Mouse (Mus musculus): ENCODE measurements around the gene Gm5136. TPM values are rescaled to one million over a fixed set of nuclear protein-coding genes. Genes with fewer than 3 reads are reported as not detected.

Gene Gm5136
- total RNA-seq (2021) = not detected in 2 replicates
- long read RNA-seq = 0 reads

DNA sequence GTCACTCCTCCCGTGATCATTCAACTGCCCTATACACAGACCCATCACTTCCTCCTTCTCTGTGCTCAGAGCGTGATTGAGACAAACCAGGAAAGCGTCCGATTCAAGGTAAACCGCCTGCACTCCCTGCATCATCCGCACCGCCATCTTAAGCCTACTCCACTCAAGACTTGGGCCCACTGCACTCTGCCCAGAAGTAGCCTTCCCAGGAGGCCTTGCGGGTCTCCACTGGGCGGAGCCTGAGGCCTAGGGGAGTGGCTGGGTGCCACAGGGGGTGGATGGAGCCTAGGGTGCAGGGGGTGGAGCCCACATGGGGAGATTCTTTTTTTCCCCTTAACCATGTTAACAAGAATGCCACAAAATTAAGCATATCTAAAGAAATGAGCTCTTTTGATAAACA, at the start of gene Gm5136:
Gene Gm5136 (minus strand): TSS at position 215 of the 400 bp plus-strand sequence.
- DNase-seq = no peak

DNA sequence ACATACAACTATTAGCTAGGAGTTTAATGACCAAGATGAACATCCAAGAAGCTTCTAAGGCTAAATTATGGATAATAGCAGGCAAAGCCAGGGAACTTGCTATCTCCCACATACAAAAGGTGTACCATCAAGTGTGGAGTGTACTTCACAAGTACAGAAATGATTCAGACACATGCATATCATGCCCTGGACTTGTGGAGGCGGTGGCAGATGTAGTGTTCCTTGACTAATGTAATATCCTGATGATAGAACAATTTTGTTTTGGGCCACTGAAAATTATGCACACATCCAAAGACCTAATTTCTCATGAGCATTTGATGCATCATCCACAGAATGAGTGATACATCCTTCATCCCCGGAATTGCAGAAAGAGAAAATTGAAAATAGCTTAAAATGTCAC, 43.8 kb upstream of the Gm5136 start:
- DNase-seq = no peak

DNA sequence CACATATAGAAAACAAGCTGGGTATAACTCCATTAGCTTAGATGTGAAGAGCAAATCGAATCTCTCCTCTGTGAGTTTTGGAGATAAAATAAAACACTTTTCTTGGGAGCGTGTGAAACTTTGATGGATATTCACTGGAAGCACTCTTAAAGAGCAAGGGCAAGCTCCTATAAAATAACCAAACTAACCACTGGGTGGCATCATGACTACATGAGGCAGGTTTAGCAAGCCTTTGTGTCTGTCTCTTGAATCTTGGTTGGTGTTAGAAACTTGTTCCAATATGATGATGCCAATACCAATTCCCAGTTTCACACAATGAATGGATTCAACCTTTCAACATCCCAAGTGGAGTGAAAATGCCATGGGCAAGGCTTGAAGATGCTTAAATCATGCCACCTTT, 34.0 kb upstream of the Gm5136 start:
- no peak for DNase-seq

DNA sequence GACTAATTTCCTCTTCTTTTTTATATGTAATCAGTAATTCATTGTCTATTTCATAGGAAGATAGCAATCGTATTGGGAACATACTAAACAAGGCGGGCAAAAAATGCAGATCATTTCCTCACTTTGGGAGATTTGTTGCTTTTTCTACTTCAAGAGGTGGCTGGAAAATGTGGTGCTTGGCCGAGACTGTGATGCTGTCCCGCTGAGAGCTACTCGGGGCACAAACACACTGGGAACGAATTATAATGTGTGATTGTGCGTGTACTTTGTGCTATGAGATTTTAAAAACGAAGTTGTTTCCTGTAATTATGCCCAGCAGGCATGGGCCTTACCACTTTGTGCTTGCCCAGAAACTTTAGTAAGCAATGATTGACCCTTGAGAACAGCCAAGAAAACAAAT, 29.0 kb upstream of the Gm5136 start:
- DNase-seq = no peak

DNA sequence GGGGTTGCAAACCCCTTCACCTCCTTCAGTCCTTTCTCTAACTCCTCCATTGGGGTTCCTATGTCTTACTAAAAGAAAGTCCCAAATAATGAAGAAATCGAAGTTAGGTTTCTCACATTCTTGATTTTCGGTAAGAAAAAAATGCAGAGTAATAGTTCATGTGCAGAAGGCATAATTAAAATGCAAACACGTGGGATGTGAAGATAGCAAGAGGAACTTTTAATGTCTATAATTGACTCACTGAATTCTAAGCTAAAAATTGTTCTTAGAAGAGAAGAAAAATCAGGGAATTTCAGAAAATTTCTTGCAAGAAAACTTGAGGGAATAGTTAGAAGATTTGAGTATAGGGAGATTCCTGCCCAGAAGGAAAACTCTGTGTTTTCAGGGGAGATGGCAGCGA, 26.4 kb upstream of the Gm5136 start:
- no peak for DNase-seq

DNA sequence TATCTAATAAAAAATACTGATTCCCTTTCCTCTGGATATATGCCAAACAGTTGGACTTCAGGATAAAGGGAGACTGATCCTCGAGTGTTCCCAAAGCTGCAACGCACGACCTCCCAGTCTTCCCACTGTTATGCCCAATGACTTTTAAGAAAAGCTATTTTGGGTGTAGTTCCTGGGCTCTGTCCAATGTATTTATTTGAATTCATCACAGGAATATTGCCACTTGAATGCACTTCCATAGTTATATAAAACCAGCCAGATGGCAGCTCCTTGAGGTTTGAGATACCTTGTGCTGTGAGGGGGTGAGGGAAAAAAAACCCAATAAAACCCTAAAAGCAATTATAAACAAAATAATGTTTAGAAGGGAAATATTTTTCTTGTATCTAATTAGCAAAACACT, 24.9 kb upstream of the Gm5136 start:
- DNase-seq = no peak

DNA sequence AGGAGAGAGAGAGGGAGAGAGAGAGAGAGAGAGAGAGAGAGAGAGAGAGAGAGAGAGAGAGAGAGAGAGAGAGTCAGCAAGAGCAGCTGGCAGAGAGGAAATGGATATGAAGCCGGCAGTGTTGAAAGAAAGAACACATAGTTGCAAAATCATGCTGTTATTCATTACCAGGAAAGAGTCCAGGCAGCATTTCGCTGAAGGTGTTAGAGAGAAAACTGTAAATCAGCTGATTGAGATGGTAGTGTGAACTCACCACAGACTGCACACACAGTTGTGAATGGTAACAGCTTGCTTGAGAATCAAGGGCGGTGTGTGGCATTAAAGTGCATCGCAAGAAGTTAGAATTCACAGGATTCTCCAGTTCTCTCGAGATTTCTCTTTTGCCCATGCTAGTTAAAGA, 10.6 kb upstream of the Gm5136 start:
- no peak for DNase-seq

DNA sequence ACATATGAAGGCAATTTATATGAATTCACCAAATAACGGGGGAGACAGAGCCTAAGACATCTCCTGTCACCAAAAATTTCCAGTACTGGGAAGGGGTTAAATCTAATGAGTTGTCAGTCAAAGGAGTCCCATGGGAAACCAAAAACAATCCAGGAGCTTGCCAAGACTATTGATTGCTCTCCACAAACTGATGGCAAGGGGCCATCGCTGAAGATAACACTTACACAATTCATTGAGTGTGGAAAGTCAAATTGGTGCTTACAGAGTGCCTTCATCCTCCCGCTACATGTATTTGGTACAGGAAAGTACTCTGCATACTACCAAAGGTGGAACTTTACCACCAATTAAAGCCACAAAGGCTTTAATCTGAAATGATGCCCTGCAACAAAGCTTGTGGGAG, 5.7 kb upstream of the Gm5136 start:
- no peak for DNase-seq

DNA sequence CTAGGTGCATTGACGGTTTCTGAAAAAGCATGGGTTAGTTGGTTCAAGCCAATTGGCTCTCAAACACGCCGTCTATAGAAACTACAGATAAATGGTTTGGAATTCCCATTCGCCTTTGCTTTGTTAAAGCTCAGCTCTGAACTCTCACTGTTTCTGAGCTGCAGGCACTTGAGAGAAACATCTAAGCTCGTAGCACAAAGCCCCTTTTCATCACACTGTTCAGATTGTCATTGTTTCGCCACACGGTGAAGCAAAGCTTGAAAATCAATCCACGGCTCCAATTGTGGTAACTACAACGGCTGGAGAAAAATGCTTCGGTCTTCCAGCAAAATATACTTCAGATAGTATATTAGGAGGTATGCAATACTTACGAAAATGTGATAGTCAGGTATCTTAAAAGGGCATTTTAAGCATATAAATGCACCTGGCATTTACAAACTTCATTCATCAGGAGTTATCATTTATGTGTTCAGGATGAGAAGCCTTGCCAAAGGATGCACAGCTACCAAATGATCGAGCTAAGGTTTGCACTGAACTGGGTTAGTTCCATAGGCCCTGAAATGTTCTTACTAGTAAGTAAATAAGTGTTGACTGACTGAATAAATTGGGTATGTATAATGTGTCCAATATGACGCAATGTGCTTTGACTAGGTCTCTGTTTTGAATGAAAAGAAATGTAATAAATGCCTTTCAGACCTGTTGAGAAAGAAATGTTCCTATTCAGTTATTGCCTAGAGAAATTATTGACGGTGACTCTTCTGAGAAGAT, 1.6 kb upstream of the Gm5136 start:
- no peak for DNase-seq

DNA sequence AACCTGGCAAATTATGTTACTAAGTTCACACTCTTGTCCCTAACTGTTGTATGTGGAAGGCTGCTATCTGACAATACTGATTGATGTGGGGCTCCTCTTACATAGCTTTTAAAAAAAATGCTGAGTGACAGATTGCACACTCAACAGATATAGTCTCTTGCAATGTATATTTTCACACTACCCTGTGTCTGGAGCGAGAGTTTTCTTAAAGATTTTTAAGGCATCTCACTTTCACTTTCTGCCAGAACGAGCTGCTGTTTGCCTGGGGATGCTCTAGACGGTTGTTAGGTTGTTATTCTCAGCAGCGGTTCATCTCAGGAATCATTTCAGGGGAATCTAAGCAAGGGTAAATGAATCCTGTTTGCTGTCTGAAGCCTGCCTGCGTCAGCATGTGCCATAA, 2.9 kb downstream of the Gm5136 start:
- DNase-seq = no peak

DNA sequence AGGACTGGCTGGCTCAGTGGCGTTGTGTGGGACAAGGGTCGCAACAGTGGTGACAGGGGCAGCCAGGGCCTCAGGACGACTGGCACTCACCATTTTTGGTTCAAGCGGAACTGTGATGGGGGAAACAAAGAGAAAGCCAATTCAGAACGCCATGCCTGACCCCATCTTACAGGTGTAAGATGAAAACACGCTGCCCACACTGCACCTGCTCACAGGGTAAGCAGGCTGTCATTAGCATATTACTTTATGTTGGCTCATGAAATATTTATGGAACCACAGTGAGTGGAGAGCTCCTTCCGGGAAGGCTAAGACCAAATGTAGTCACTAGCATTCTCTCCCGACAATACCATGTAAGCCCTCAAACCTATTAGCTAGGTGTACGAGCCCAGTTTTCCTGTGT, 9.0 kb downstream of the Gm5136 start:
- no peak for DNase-seq

DNA sequence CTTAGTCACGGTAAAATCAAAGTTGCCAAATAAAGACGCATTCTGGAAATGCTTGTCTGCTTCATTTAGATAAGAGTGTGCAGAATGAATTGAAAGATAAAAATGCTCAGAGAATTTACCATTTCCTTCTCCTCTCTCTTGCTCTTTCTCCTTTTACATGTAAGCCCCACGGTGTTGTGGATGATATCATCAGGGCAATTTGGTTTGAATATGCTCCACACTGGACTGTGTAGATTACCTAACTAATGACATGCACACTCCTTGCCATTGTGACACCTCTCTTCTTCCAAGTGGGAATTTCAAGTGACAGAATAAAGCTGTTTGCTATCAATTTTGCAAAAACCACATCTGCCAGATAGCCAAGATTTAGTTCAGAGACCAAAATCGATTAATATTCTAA, 13.3 kb downstream of the Gm5136 start:
- no peak for DNase-seq

DNA sequence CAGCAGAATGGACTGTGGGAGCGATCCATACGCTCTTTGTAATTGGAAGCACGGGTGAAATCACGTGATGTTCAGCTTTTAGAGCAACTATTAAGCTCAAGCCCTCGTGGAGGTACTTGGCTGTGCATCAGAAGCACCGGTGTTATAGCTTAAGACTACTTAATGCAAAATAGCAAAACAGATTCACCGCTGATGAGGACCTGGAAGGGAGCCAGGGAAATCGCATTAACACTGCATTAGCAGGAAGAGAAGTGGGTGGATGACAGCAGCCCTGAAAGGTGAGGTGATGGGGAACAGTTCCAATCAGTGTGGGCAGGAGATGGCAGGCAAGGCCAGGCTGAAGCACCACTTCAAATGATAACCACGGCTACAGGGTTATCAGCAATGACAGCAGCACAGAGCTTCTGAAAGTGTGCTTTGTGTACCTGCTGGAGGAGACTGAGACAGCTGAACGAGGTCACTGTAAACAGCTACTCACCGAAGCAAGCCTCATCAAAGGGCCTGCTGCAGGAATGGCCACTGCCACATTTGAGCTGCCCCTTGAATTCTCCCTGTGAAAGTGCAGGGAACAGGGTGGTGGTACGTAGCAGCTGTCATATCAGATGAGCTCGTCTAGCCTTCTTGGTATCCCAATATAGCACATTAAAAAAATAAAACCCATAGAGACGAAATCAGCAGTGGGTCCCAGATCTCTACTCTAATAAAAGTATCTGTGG, 20.1 kb downstream of the Gm5136 start:
- DNase-seq = no peak

DNA sequence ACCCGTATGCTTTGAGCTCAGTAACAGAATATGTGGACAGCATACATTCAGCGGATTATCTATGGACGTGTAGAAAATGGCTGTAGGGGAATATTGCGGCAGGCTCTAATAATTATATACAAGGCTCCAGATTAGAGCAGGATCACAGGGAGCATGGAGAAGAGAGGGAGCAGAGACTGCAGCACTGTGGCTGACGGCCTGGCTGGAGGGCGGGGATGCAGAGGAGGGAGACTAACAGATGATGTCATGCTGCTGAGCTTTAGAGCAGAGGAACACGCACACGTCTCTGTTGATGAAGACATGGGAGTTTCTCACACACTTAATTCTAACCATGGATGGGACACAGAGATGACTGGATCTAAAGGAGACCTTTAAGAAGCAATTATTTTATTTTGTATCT, 22.9 kb downstream of the Gm5136 start:
- no peak for DNase-seq

DNA sequence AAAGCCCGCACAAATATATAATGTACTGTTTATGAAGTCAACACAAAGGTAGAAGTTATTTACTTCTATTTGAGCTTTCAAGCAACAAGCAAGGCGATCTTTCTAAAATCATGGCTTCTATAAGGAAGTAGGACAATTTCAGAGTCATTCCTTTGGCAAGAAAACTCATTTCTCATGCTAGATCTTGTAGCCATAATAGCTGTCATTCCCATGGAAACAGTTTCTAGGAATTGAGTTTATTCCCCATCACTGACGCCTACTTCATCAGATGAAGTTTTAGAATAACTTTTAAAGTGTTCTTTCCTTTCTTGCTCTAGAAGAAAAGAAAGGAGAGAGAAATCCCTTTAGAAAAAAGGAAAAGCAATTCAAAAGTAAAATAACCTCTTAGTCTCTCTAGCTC, 31.0 kb downstream of the Gm5136 start:
- DNase-seq = no peak

DNA sequence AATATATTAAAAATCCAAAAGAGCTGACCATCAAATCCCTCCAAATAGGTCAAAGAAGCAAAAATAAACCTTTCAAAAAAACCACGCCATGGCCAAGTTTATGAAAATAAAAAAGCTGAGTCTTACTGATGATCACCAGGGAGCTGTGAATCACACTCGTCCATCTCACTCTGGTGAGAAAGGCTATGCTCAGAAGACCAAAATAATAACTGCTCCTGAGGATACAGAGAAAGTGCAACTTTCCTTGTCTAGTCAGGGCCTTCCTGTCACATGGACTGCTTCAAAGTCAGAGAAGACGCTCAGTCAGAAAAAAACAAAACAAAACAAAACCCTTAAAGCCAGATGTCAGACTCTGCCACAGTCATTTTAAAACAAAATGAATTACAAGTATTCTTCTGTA, 39.7 kb downstream of the Gm5136 start:
- no peak for DNase-seq

DNA sequence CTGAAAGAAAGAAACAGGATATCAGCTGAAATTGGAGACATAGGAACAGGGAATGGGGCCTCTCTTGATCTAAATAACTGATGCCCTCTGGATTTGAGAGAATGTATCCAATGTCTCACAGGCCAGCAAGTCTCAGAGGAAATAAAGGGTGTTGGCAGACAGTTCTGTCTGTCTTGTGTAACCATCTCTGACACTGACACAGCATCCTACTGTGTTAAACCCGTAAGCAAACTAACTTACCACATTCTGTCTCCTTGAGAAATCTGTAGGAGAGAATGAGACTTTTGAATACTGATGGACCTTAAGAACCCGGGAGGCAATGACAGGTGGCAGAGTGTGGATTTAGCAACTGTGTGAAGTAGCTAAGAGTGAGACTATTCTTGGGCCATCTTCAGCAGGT, 41.7 kb downstream of the Gm5136 start:
- no peak for DNase-seq

DNA sequence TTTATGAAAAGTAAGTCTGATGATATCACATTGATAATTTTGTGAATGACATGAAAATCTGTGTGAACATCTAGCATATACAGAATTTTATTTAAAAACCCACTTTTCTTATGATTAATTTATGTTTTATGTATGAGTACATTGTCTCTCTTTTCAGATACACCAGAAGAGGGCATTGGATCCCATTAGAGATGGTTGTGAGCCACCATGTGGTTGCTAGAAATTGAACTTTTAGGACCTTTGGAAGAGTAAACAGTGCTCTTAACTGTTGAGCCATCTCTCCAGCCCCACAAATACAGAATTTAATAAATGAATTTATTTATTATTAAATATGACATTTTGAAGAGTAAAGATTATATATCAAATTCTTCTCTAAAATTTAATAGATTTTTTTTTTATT, 42.3 kb downstream of the Gm5136 start:
- no peak for DNase-seq

DNA sequence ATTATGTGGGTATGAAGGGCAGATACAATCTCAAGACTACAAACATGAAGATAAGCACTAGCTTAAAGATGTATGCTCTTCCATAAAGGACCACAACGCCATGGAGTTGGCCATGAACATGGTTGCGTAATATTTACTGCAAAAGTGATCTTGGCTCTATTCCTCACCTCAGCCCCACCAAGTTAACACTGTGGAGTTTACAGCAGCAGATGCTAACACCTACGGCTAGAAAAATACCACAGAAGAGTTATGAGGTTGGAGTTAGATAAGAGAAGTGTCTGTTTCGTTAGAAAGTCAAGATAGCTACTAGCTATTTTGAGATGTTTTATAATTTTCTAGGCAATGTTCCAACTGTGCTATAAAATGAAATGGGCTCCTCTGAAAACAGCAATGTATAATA, 43.1 kb downstream of the Gm5136 start:
- no peak for DNase-seq

DNA sequence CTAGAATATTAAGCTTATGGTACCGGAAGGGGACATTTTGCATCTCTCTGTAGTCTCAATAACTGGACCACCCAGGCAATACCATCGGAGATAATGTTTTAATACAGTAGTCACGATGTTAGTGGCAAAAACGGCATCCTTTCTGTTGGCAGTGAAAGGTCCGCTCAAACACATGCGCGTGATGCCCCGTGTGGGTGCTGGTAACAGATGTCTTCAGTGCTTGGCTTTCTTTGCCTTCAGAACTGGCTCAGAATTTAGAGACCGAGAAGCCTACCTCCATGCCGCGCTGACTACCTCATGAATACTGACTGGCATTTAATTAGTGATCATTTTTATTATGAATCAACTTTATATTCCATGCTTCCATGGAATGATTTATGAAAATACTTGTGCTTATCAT, 44.9 kb downstream of the Gm5136 start:
- DNase-seq = no peak

DNA sequence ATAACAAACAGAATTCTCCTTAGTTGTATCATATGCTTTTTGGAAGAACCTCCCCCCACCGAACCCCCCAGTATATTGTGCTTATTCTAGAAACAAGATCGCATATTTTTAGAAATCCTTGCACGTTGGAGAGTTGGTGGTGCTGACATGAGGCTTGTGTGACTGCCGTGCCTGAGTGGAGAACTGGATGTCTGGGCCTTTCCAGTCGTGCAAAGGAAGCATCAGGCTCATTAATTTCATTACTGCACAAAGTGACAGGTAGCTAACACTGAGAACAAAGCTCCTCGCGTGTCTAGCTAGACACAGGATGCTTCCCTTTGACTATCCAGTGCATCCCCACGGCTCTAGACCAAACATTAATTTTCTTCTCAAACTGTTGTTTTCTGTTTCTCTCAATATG, 47.1 kb downstream of the Gm5136 start:
- DNase-seq = no peak

DNA sequence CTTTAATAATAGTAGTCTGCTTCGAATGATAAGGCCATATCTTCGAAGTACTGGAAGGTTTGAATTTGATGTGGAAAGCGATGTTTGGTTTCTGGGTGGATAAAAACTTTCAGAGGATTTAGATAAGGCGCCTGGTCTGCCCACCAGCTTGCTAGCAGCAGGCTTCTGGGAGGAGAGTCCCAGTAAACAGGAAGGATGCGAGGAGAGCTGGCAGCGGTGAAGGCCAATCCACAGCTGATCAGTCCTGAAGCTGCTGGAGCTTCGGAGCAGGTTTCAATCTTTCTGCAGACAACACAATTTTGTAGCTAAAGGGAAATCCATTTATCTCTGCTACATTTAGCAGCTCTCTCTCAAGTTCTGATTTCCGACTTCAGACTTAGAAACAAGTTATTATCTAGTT, 47.9 kb downstream of the Gm5136 start:
- DNase-seq = no peak

DNA sequence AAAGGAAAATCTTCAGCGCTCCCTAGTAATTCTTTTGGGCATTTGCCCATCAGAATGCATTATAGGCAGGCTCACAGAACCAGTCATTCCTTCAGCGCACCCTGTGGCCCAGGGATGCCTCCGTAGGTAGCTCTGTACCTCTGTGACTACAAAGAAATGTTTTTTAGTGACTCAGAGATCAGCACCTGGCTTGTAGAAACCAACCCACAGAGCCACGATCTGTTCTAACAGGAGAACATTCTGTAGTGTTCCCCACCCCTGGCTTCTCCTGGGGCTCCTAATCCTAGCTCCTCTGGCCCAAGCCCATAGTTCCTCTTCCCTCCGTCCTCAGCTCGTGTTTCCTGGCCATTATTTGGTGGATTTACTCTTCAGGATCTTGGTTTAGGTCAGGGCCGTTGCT, 50.8 kb downstream of the Gm5136 start:
- DNase-seq = no peak
